Mouse (Mus musculus): ENCODE data around the gene Prss57.

- TF ChIP-seq CTCF (IDR thresholded peaks at IDR 0.05; ENCODE audit: low read depth) (no peak), EP300 (IDR thresholded peaks at IDR 0.05; ENCODE audit: low read depth) (no peak)
These were observed 42.3 kb downstream of the Prss57 start for GRCm38 (mm10) chr10:79748496-79748895.
